Comparison of ENCODE assay signal across 25 mouse cellular contexts in the genomic region with DNA sequence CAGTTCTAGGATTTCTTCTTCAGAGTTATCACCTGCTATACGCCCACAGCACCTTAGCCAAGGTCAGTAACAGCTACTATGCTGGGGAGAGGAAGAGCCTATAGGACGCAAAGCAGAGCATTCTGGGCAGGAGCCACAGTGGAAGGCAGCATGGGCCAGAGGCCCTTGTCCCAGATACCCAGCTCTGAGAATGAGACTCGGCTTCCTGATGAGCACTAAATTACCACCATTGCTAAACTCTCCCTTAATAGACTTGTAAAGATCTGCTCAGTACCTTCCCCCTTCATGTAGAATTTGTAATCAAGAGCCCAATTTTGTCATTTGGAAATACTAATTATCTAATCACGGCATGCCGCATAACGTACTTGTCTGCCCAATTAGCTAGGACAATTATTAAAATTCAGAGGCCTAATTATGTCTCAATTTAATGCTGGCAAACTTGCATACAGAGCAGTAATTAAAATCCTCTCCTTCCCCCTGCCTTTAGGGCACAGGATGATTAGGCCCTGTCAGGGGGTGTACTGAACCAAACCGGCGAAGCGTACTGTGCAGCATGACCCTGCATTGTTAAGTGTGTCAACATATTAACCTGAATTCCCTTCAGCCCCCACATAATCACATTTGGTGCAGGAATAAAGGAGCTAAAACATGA. TPM values are rescaled to one million over a fixed set of nuclear protein-coding genes. Genes with fewer than 3 reads are reported as not detected.
DNase-seq lines count a peak whose midpoint lies in the region; ATAC-seq lines count a peak whose summit lies in the region.
"Had no signal": no experiment of that assay in that cellular context is flagged by ENCODE, and none has a peak within 500 bp of the region (broad histone marks: within the 10 kb centered on the region; RNA-seq: fewer than 3 reads in every experiment).

No protein-coding gene starts in this region.

- H3K9me3 ChIP-seq in hindbrain, embryonic 12.5 days (replicated peaks): no peaks in the 10 kb centered on the region
- no peaks in the 10 kb centered on the region for H3K9me3 ChIP-seq in hindbrain, embryonic 11.5 days (ENCODE audit: control insufficient read depth, low read length)
- no peaks in the 10 kb centered on the region for H3K9me3 ChIP-seq in forebrain, embryonic 13.5 days (replicated peaks)
- H3K9me3 ChIP-seq in hindbrain, embryonic 16.5 days (ENCODE audit: control insufficient read depth, low read length): no peaks in the 10 kb centered on the region
- H3K9me3 ChIP-seq: heart, embryonic 13.5 days; liver, embryonic 15.5 days; neural tube, embryonic 12.5 days; stomach, embryonic 15.5 days had no signal

- H3K27ac ChIP-seq in hindbrain, embryonic 12.5 days: no peak overlapping the region
- H3K27ac ChIP-seq in hindbrain, embryonic 11.5 days (ENCODE audit: low read depth, low read length): no peak overlapping the region
- H3K27ac ChIP-seq in forebrain, embryonic 13.5 days: peak overlapping the region; percentile 37; the same call in 1 of the 2 replicates
- no peak overlapping the region for H3K27ac ChIP-seq in hindbrain, embryonic 16.5 days (ENCODE audit: low read depth, low read length)
- H3K27ac ChIP-seq: heart, embryonic 13.5 days; layer of hippocampus, adult 2 months; liver, embryonic 15.5 days; neural tube, embryonic 12.5 days; stomach, embryonic 15.5 days had no signal

- no peak overlapping the region for H3K4me2 ChIP-seq in hindbrain, embryonic 12.5 days (replicated peaks)
- no peak overlapping the region for H3K4me2 ChIP-seq in hindbrain, embryonic 11.5 days (replicated peaks; ENCODE audit: low read depth, low read length)
- 0 out of 2 replicates have a peak overlapping the region, but pooled peaks have one; percentile 1 for H3K4me2 ChIP-seq in forebrain, embryonic 13.5 days
- no peak overlapping the region for H3K4me2 ChIP-seq in hindbrain, embryonic 16.5 days (ENCODE audit: low read length)
- H3K4me2 ChIP-seq: heart, embryonic 13.5 days; liver, embryonic 15.5 days; neural tube, embryonic 12.5 days; stomach, embryonic 15.5 days had no signal

- WGBS in hindbrain, embryonic 12.5 days: 58% methylated on average over 9 of the region's 9 CpGs
- WGBS in hindbrain, embryonic 11.5 days: 66% methylated on average over 9 of the region's 9 CpGs
- WGBS in forebrain, embryonic 13.5 days: 12% methylated on average over 9 of the region's 9 CpGs
- 51% methylated on average over 9 of the region's 9 CpGs for WGBS in hindbrain, embryonic 16.5 days

- H3K4me1 ChIP-seq in hindbrain, embryonic 12.5 days: peaks cover 5% of the 10 kb centered on the region; the same call in 1 of the 2 replicates
- H3K4me1 ChIP-seq in hindbrain, embryonic 11.5 days (replicated peaks; ENCODE audit: control insufficient read depth, insufficient read depth, low read length): no peaks in the 10 kb centered on the region
- peaks cover 32% of the 10 kb centered on the region for H3K4me1 ChIP-seq in forebrain, embryonic 13.5 days
- H3K4me1 ChIP-seq in hindbrain, embryonic 16.5 days (ENCODE audit: control insufficient read depth, insufficient read depth, low read depth, low read length): peaks cover 7% of the 10 kb centered on the region

- peaks cover 30% of the 10 kb centered on the region for H3K27me3 ChIP-seq in hindbrain, embryonic 12.5 days
- peaks cover 9% of the 10 kb centered on the region; the same call in 1 of the 2 replicates for H3K27me3 ChIP-seq in hindbrain, embryonic 11.5 days (ENCODE audit: control insufficient read depth, insufficient read depth, low read length)
- peaks cover 85% of the 10 kb centered on the region for H3K27me3 ChIP-seq in forebrain, embryonic 13.5 days
- H3K27me3 ChIP-seq in hindbrain, embryonic 16.5 days (replicated peaks; ENCODE audit: control insufficient read depth, insufficient read depth, low read length): peaks cover 17% of the 10 kb centered on the region

- no peak overlapping the region for H3K9ac ChIP-seq in hindbrain, embryonic 12.5 days
- no peak overlapping the region for H3K9ac ChIP-seq in hindbrain, embryonic 11.5 days (ENCODE audit: low read depth, low read length)
- no peak overlapping the region for H3K9ac ChIP-seq in forebrain, embryonic 13.5 days
- H3K9ac ChIP-seq in hindbrain, embryonic 16.5 days (ENCODE audit: low read depth, low read length): no peak overlapping the region
- H3K9ac ChIP-seq: heart, embryonic 13.5 days; liver, embryonic 15.5 days; neural tube, embryonic 12.5 days; stomach, embryonic 15.5 days had no signal

- no peak overlapping the region for H3K4me3 ChIP-seq in hindbrain, embryonic 12.5 days
- no peak overlapping the region for H3K4me3 ChIP-seq in hindbrain, embryonic 11.5 days (ENCODE audit: low read depth, low read length)
- H3K4me3 ChIP-seq in forebrain, embryonic 13.5 days: no peak overlapping the region
- H3K4me3 ChIP-seq in hindbrain, embryonic 16.5 days (ENCODE audit: low read length): no peak overlapping the region
- H3K4me3 ChIP-seq: heart, embryonic 13.5 days; layer of hippocampus, adult 2 months; liver, embryonic 15.5 days; neural tube, embryonic 12.5 days; stomach, embryonic 15.5 days had no signal

- no peak for DNase-seq in hindbrain, embryonic 11.5 days (ENCODE audit: low spot score)
- peak; percentile 78 for DNase-seq in Muller cell, postnatal 12 days (ENCODE audit: inconsistent ontology term)
- DNase-seq in kidney, adult 11 months: no peak
- no peak for DNase-seq in heart, adult 11 months
- DNase-seq in frontal cortex, postnatal 36 days (ENCODE audit: low spot score in 2 of 2): no peak
- DNase-seq: adrenal gland, postnatal 25 days; cerebellum, adult 18-20 months; cerebellum, postnatal 36 days; heart, adult 18-20 months; kidney, adult 18-20 months; kidney, postnatal 14 days; layer of hippocampus, postnatal 36 days; thymus, adult 18-20 months; thymus, postnatal 4 days had no signal

- no peaks in the 10 kb centered on the region for H3K36me3 ChIP-seq in hindbrain, embryonic 12.5 days
- H3K36me3 ChIP-seq in hindbrain, embryonic 11.5 days (ENCODE audit: control insufficient read depth, insufficient read depth, low read length): no peaks in the 10 kb centered on the region
- H3K36me3 ChIP-seq in forebrain, embryonic 13.5 days (ENCODE audit: poor library complexity, severe bottlenecking): no peaks in the 10 kb centered on the region
- H3K36me3 ChIP-seq in hindbrain, embryonic 16.5 days (ENCODE audit: control insufficient read depth, insufficient read depth, low read length): no peaks in the 10 kb centered on the region
- H3K36me3 ChIP-seq: G1E; heart, embryonic 13.5 days; liver, embryonic 15.5 days; neural tube, embryonic 12.5 days; stomach, embryonic 15.5 days had no signal

- ATAC-seq in hindbrain, embryonic 12.5 days (ENCODE audit: low FRiP score): peak; percentile 62; the same call in 1 of the 2 replicates
- no peak for ATAC-seq in hindbrain, embryonic 11.5 days (ENCODE audit: low FRiP score)
- ATAC-seq in forebrain, embryonic 13.5 days: peak; percentile 90
- peak; percentile 24; the same call in 1 of the 2 replicates for ATAC-seq in hindbrain, embryonic 16.5 days

RNA-seq across cellular contexts. Expression of gene Gm17304, which starts 31.5 kb away (rescaled TPM):
- polyA plus RNA-seq in hindbrain, embryonic 12.5 days (2016; fragmentation: Nextera tagmentation; extraction: Ambion mirVana): not detected in 2 replicates
- not detected in 2 replicates for polyA plus RNA-seq in hindbrain, embryonic 11.5 days (2014; fragmentation: Nextera tagmentation; extraction: Ambion mirVana)
- not detected in 2 replicates for polyA plus RNA-seq in forebrain, embryonic 13.5 days (2015; fragmentation: Nextera tagmentation; extraction: Ambion mirVana)
- polyA plus RNA-seq in hindbrain, embryonic 16.5 days (2015; fragmentation: Nextera tagmentation; extraction: Ambion mirVana): not detected in 2 replicates
- polyA plus RNA-seq: G1E; heart, embryonic 13.5 days; limb, embryonic 14.5 days; liver, embryonic 15.5 days; lung, embryonic 16.5 days; neural tube, embryonic 12.5 days; stomach, embryonic 15.5 days had no signal
